Mouse (Mus musculus) Patski (cell line): Measurements from ENCODE around the gene Dazap1. TPM values are rescaled to one million over a fixed set of nuclear protein-coding genes. Genes with fewer than 3 reads are reported as not detected.

ENCODE experiments used
- ATAC-seq: fragments of 100-300 bp; one replicate; pipeline ENCODE4 v1.8.0; 2021
- CTCF ChIA-PET: fragments of 350-600 bp; sonication (Branson Sonifier 250); formaldehyde crosslinking; loops from one replicate; lab custom pipeline; 2022; ENCODE audit warnings: inconsistent platforms; lab: Charles Lee
- POLR2A ChIA-PET: fragments of 350-600 bp; sonication (Branson Sonifier 250); formaldehyde crosslinking; loops from one replicate; lab custom pipeline; 2022; ENCODE audit warnings: antibody characterized with exemption, inconsistent platforms; lab: Charles Lee
- DNase-seq: peaks from one replicate; pipeline ENCODE4 v3.0.0-alpha.2; 2011; ENCODE audit warnings: low read depth, low spot score
- H3K27me3 ChIP-seq: fragments of 371-371 bp; one replicate; pipeline ENCODE4 v1.5.1; 2021
- CTCF ChIP-seq: fragments of 100-300 bp; IDR thresholded peaks from one replicate; pipeline ENCODE4 v1.5.1; 2021
- in situ Hi-C: fragments of 300-500 bp; cut with MboI; formaldehyde crosslinking; loops from 3 replicates; pipeline ENCODE4 v1.11.1; 2018; ENCODE audit warnings: low pct_unique_long_range_greater_than_20kb, mixed read lengths
- polyA plus RNA-seq: library from polyadenylated mRNA; unstranded; gene quantifications from one replicate; pipeline ENCODE4 v1.2.3, GENCODE M21; 2021

The Dazap1 gene
- polyA plus RNA-seq, 1 experiment from 2014 or later, result 157 TPM

- in situ Hi-C loops, result no loop called here
- ATAC-seq, result no peak
Measured at GRCm38 (mm10) chr10:80297526-80298133, 36.3 kb downstream of the Dazap1 start.

GRCm38 (mm10) chr10:80298571-80299281 lies 37.4 kb downstream of the Dazap1 start:
- in situ Hi-C loops, result no loop called here
- POLR2A ChIA-PET, result no interaction called here
- CTCF ChIA-PET, result no interaction called here
- DNase-seq, result no peak
- TF ChIP-seq CTCF, result no peak
- no peaks in the 10 kb centered on the region for H3K27me3 ChIP-seq
- ATAC-seq, result no peak

More at GRCm38 (mm10) chr10:80297526-80298133, 36.3 kb downstream of the Dazap1 start:
- DNase-seq, result no peak
- CTCF ChIA-PET, result interaction anchor here (0.8 to 1.0 kb wide), 2 partner anchors 19 to 43 kb away, joined by 3 read pairs; no protein-coding TSS in a partner anchor
- no peak for TF ChIP-seq CTCF
- no peaks in the 10 kb centered on the region for H3K27me3 ChIP-seq
- POLR2A ChIA-PET, result no interaction called here

GRCm38 (mm10) chr10:80299301-80299700 lies 38.0 kb downstream of the Dazap1 start:
- no peak for TF ChIP-seq CTCF
- POLR2A ChIA-PET, result no interaction called here
- ATAC-seq (no peak), DNase-seq (no peak)
- in situ Hi-C loops, result no loop called here
- CTCF ChIA-PET, result no interaction called here
- no peaks in the 10 kb centered on the region for H3K27me3 ChIP-seq

- in situ Hi-C loops, result no loop called here
- ChIA-PET CTCF (no interaction called here), POLR2A (no interaction called here)
- no peak for ATAC-seq
- no peak for TF ChIP-seq CTCF
- DNase-seq, result no peak
- no peaks in the 10 kb centered on the region for H3K27me3 ChIP-seq
Measured at GRCm38 (mm10) chr10:80299824-80300223, 38.5 kb downstream of the Dazap1 start.

- DNase-seq (no peak), ATAC-seq (no peak)
- ChIA-PET CTCF (no interaction called here), POLR2A (interaction anchor here (1.0 kb wide), 1 partner anchor 12 kb away, joined by 3 read pairs; no protein-coding TSS in a partner anchor)
- no peak for TF ChIP-seq CTCF
- no peaks in the 10 kb centered on the region for H3K27me3 ChIP-seq
- in situ Hi-C loops, result no loop called here
Measured at GRCm38 (mm10) chr10:80300672-80301181, 39.4 kb downstream of the Dazap1 start.

- no peak for TF ChIP-seq CTCF
- ATAC-seq, result no peak
- CTCF ChIA-PET, result no interaction called here
- POLR2A ChIA-PET, result interaction anchor here (1.0 kb wide), 1 partner anchor 12 kb away, joined by 3 read pairs; no protein-coding TSS in a partner anchor
- DNase-seq, result no peak
- H3K27me3 ChIP-seq, result no peaks in the 10 kb centered on the region
- in situ Hi-C loops, result no loop called here
Measured at GRCm38 (mm10) chr10:80301256-80302081, 40.2 kb downstream of the Dazap1 start.

- ChIA-PET CTCF (no interaction called here), POLR2A (no interaction called here)
- no peak for TF ChIP-seq CTCF
- no peaks in the 10 kb centered on the region for H3K27me3 ChIP-seq
- ATAC-seq, result no peak
- DNase-seq, result no peak
- in situ Hi-C loops, result no loop called here
Measured at GRCm38 (mm10) chr10:80302082-80302355, 40.7 kb downstream of the Dazap1 start.

- no peak for DNase-seq
- in situ Hi-C loops, result no loop called here
- POLR2A ChIA-PET, result no interaction called here
Measured at GRCm38 (mm10) chr10:80302471-80302881, 41.2 kb downstream of the Dazap1 start.

GRCm38 (mm10) chr10:80304458-80304857 lies 43.2 kb downstream of the Dazap1 start:
- ChIA-PET CTCF (no interaction called here), POLR2A (interaction anchor here (0.6 kb wide), 1 partner anchor 8 kb away, joined by 3 read pairs; no protein-coding TSS in a partner anchor)
- TF ChIP-seq CTCF, result no peak
- no peaks in the 10 kb centered on the region for H3K27me3 ChIP-seq
- ATAC-seq (no peak), DNase-seq (no peak)
- in situ Hi-C loops, result no loop called here

More at GRCm38 (mm10) chr10:80302471-80302881, 41.2 kb downstream of the Dazap1 start:
- H3K27me3 ChIP-seq, result no peaks in the 10 kb centered on the region
- no peak for TF ChIP-seq CTCF
- CTCF ChIA-PET, result no interaction called here
- no peak for ATAC-seq

- DNase-seq (no peak), ATAC-seq (no peak)
- H3K27me3 ChIP-seq, result no peaks in the 10 kb centered on the region
- in situ Hi-C loops, result no loop called here
- ChIA-PET CTCF (no interaction called here), POLR2A (no interaction called here)
- no peak for TF ChIP-seq CTCF
Measured at GRCm38 (mm10) chr10:80304862-80305261, 43.6 kb downstream of the Dazap1 start.
